Mouse (Mus musculus): Measurements from ENCODE around the gene Nrcam. TPM values are rescaled to one million over a fixed set of nuclear protein-coding genes. Genes with fewer than 3 reads are reported as not detected.

Gene Nrcam
- polyA plus RNA-seq, 1 experiment from 2014 or later = 12.3 TPM

GRCm38 (mm10) chr12:44308221-44308620 is 20.5 kb upstream of the Nrcam start:
- ATAC-seq (ENCODE audit: low FRiP score, low TSS enrichment) = no peak
- 75% methylated on average over 3 of the region's 3 CpGs for WGBS

GRCm38 (mm10) chr12:44315212-44315611 is 13.5 kb upstream of the Nrcam start:
- Histone ChIP-seq H3K4me1 (ENCODE audit: control insufficient read depth, insufficient read depth, low read length) (no peaks in the 10 kb centered on the region), H3K4me2 (replicated peaks; ENCODE audit: low read depth, low read length) (no peak overlapping the region), H3K9me3 (ENCODE audit: control insufficient read depth, low read length) (no peaks in the 10 kb centered on the region), H3K9ac (ENCODE audit: low read depth, low read length) (no peak overlapping the region), H3K36me3 (ENCODE audit: control insufficient read depth, insufficient read depth, low read length) (peaks cover 9% of the 10 kb centered on the region; the same call in 1 of the 2 replicates), H3K27me3 (ENCODE audit: control insufficient read depth, insufficient read depth, low read length) (no peaks in the 10 kb centered on the region), H3K27ac (ENCODE audit: low read depth, low read length) (no peak overlapping the region), H3K4me3 (ENCODE audit: low read length) (no peak overlapping the region)
- no peak for ATAC-seq (ENCODE audit: low FRiP score, low TSS enrichment)
- 72% methylated on average over 2 of the region's 2 CpGs for WGBS

More at GRCm38 (mm10) chr12:44308221-44308620, 20.5 kb upstream of the Nrcam start:
- Histone ChIP-seq H3K4me2 (replicated peaks; ENCODE audit: low read depth, low read length) (no peak overlapping the region), H3K27ac (ENCODE audit: low read depth, low read length) (no peak overlapping the region), H3K4me3 (ENCODE audit: low read length) (no peak overlapping the region), H3K36me3 (ENCODE audit: control insufficient read depth, insufficient read depth, low read length) (peaks cover 18% of the 10 kb centered on the region; the same call in 1 of the 2 replicates), H3K4me1 (ENCODE audit: control insufficient read depth, insufficient read depth, low read length) (no peaks in the 10 kb centered on the region), H3K27me3 (ENCODE audit: control insufficient read depth, insufficient read depth, low read length) (no peaks in the 10 kb centered on the region), H3K9me3 (ENCODE audit: control insufficient read depth, low read length) (no peaks in the 10 kb centered on the region), H3K9ac (ENCODE audit: low read depth, low read length) (no peak overlapping the region)

- Histone ChIP-seq H3K9ac (ENCODE audit: low read depth, low read length) (no peak overlapping the region), H3K4me2 (replicated peaks; ENCODE audit: low read depth, low read length) (no peak overlapping the region), H3K27me3 (ENCODE audit: control insufficient read depth, insufficient read depth, low read length) (0 out of 2 replicates have a peak, but pooled peaks cover 3% of the 10 kb centered on the region), H3K27ac (ENCODE audit: low read depth, low read length) (no peak overlapping the region), H3K36me3 (ENCODE audit: control insufficient read depth, insufficient read depth, low read length) (no peaks in the 10 kb centered on the region), H3K9me3 (ENCODE audit: control insufficient read depth, low read length) (no peaks in the 10 kb centered on the region), H3K4me1 (ENCODE audit: control insufficient read depth, insufficient read depth, low read length) (peaks cover 11% of the 10 kb centered on the region; the same call in 1 of the 2 replicates), H3K4me3 (ENCODE audit: low read length) (no peak overlapping the region)
- no peak for ATAC-seq (ENCODE audit: low FRiP score, low TSS enrichment)
Measured at GRCm38 (mm10) chr12:44325091-44325490, 3.6 kb upstream of the Nrcam start.

GRCm38 (mm10) chr12:44327452-44327851 is 1.2 kb upstream of the Nrcam start:
- WGBS = 34% methylated on average over 6 of the region's 6 CpGs
- no peaks in the 10 kb centered on the region for H3K36me3 ChIP-seq (ENCODE audit: control insufficient read depth, insufficient read depth, low read length)
- H3K9ac ChIP-seq (ENCODE audit: low read depth, low read length) = no peak overlapping the region
- peaks cover 7% of the 10 kb centered on the region for H3K27me3 ChIP-seq (ENCODE audit: control insufficient read depth, insufficient read depth, low read length)
- no peak for ATAC-seq (ENCODE audit: low FRiP score, low TSS enrichment)
- H3K4me1 ChIP-seq (ENCODE audit: control insufficient read depth, insufficient read depth, low read length) = peaks cover 15% of the 10 kb centered on the region; the same call in 1 of the 2 replicates
- no peaks in the 10 kb centered on the region for H3K9me3 ChIP-seq (ENCODE audit: control insufficient read depth, low read length)
- H3K4me3 ChIP-seq (ENCODE audit: low read length) = no peak overlapping the region
- H3K27ac ChIP-seq (ENCODE audit: low read depth, low read length) = no peak overlapping the region
- no peak overlapping the region for H3K4me2 ChIP-seq (replicated peaks; ENCODE audit: low read depth, low read length)

- ATAC-seq (ENCODE audit: low FRiP score, low TSS enrichment) = peak; percentile 77
- peak overlapping the region; percentile 98 for H3K4me2 ChIP-seq (replicated peaks; ENCODE audit: low read depth, low read length)
- H3K27ac ChIP-seq (ENCODE audit: low read depth, low read length) = no peak overlapping the region
- peak overlapping the region; percentile 56 for H3K9ac ChIP-seq (ENCODE audit: low read depth, low read length)
- peak overlapping the region; percentile 62 for H3K4me3 ChIP-seq (ENCODE audit: low read length)
- no peaks in the 10 kb centered on the region for H3K9me3 ChIP-seq (ENCODE audit: control insufficient read depth, low read length)
- WGBS = under 1% methylated on average over 61 of the region's 61 CpGs
- H3K27me3 ChIP-seq (ENCODE audit: control insufficient read depth, insufficient read depth, low read length) = peaks cover 7% of the 10 kb centered on the region
- no peaks in the 10 kb centered on the region for H3K36me3 ChIP-seq (ENCODE audit: control insufficient read depth, insufficient read depth, low read length)
- peaks cover 15% of the 10 kb centered on the region; the same call in 1 of the 2 replicates for H3K4me1 ChIP-seq (ENCODE audit: control insufficient read depth, insufficient read depth, low read length)
Measured at GRCm38 (mm10) chr12:44329316-44330215, 881 bp downstream of the Nrcam start.

- WGBS = 3% methylated on average over 9 of the region's 9 CpGs
- H3K36me3 ChIP-seq (ENCODE audit: control insufficient read depth, insufficient read depth, low read length) = no peaks in the 10 kb centered on the region
- ATAC-seq (ENCODE audit: low FRiP score, low TSS enrichment) = no peak
- H3K9ac ChIP-seq (ENCODE audit: low read depth, low read length) = peak overlapping the region; percentile 56
- H3K4me1 ChIP-seq (ENCODE audit: control insufficient read depth, insufficient read depth, low read length) = peaks cover 15% of the 10 kb centered on the region; the same call in 1 of the 2 replicates
- no peaks in the 10 kb centered on the region for H3K9me3 ChIP-seq (ENCODE audit: control insufficient read depth, low read length)
- no peak overlapping the region for H3K27ac ChIP-seq (ENCODE audit: low read depth, low read length)
- peaks cover 7% of the 10 kb centered on the region for H3K27me3 ChIP-seq (ENCODE audit: control insufficient read depth, insufficient read depth, low read length)
- peak overlapping the region; percentile 98 for H3K4me2 ChIP-seq (replicated peaks; ENCODE audit: low read depth, low read length)
- peak overlapping the region; percentile 62 for H3K4me3 ChIP-seq (ENCODE audit: low read length)
Measured at GRCm38 (mm10) chr12:44330216-44330719, 1.6 kb downstream of the Nrcam start.

GRCm38 (mm10) chr12:44337136-44337640 is 8.5 kb downstream of the Nrcam start:
- no peak overlapping the region for H3K4me2 ChIP-seq (replicated peaks; ENCODE audit: low read depth, low read length)
- H3K9me3 ChIP-seq (ENCODE audit: control insufficient read depth, low read length) = no peaks in the 10 kb centered on the region
- WGBS = 90% methylated on average over 2 of the region's 2 CpGs
- no peak overlapping the region for H3K27ac ChIP-seq (ENCODE audit: low read depth, low read length)
- no peaks in the 10 kb centered on the region for H3K4me1 ChIP-seq (ENCODE audit: control insufficient read depth, insufficient read depth, low read length)
- H3K4me3 ChIP-seq (ENCODE audit: low read length) = no peak overlapping the region
- H3K27me3 ChIP-seq (ENCODE audit: control insufficient read depth, insufficient read depth, low read length) = peaks cover under 1% of the 10 kb centered on the region; the same call in 1 of the 2 replicates
- no peak for ATAC-seq (ENCODE audit: low FRiP score, low TSS enrichment)
- no peaks in the 10 kb centered on the region for H3K36me3 ChIP-seq (ENCODE audit: control insufficient read depth, insufficient read depth, low read length)
- H3K9ac ChIP-seq (ENCODE audit: low read depth, low read length) = no peak overlapping the region

- no peak overlapping the region for H3K9ac ChIP-seq (ENCODE audit: low read depth, low read length)
- no peak overlapping the region for H3K27ac ChIP-seq (ENCODE audit: low read depth, low read length)
- no peak overlapping the region for H3K4me2 ChIP-seq (replicated peaks; ENCODE audit: low read depth, low read length)
- no peaks in the 10 kb centered on the region for H3K9me3 ChIP-seq (ENCODE audit: control insufficient read depth, low read length)
- no peaks in the 10 kb centered on the region for H3K4me1 ChIP-seq (ENCODE audit: control insufficient read depth, insufficient read depth, low read length)
- no peaks in the 10 kb centered on the region for H3K36me3 ChIP-seq (ENCODE audit: control insufficient read depth, insufficient read depth, low read length)
- no peaks in the 10 kb centered on the region for H3K27me3 ChIP-seq (ENCODE audit: control insufficient read depth, insufficient read depth, low read length)
- ATAC-seq (ENCODE audit: low FRiP score, low TSS enrichment) = no peak
- 50% methylated on average over 8 of the region's 8 CpGs for WGBS
- no peak overlapping the region for H3K4me3 ChIP-seq (ENCODE audit: low read length)
Measured at GRCm38 (mm10) chr12:44338195-44338622, 9.5 kb downstream of the Nrcam start.

- ATAC-seq (ENCODE audit: low FRiP score, low TSS enrichment) = peak; percentile 55; the same call in 1 of the 2 replicates
- H3K4me2 ChIP-seq (replicated peaks; ENCODE audit: low read depth, low read length) = no peak overlapping the region
- no peak overlapping the region for H3K9ac ChIP-seq (ENCODE audit: low read depth, low read length)
- no peaks in the 10 kb centered on the region for H3K9me3 ChIP-seq (ENCODE audit: control insufficient read depth, low read length)
- H3K27ac ChIP-seq (ENCODE audit: low read depth, low read length) = no peak overlapping the region
- H3K36me3 ChIP-seq (ENCODE audit: control insufficient read depth, insufficient read depth, low read length) = no peaks in the 10 kb centered on the region
- H3K4me3 ChIP-seq (ENCODE audit: low read length) = no peak overlapping the region
- no peaks in the 10 kb centered on the region for H3K4me1 ChIP-seq (ENCODE audit: control insufficient read depth, insufficient read depth, low read length)
- WGBS = 69% methylated on average over 6 of the region's 6 CpGs
- no peaks in the 10 kb centered on the region for H3K27me3 ChIP-seq (ENCODE audit: control insufficient read depth, insufficient read depth, low read length)
Measured at GRCm38 (mm10) chr12:44344075-44344474, 15.4 kb downstream of the Nrcam start.

Measured in kidney, embryonic 14.5 days (tissue).